Mouse (Mus musculus): ENCODE measurements at regions not wholly inside any gene's neighbourhood (a gene's known extent, or its start where the extent isn't known, plus 50 kb on each side); places are given as distances from the start of the nearest gene placed in this dataset.
"Not testable (repeated sequence)": the region's sequence is repeated elsewhere in the genome, so short reads cannot be mapped to it uniquely, and the experiment has no call there.

- Histone ChIP-seq H3K27ac (ENCODE audit: insufficient read depth, low read length) (peak overlapping the region; percentile 94), H3K4me1 (ENCODE audit: control insufficient read depth, insufficient read depth, low read length) (peaks cover 5% of the 10 kb centered on the region), H3K4me3 (ENCODE audit: insufficient read depth, low read length) (no peak overlapping the region)
- no peak for TF ChIP-seq CTCF (IDR thresholded peaks at IDR 0.05; ENCODE audit: borderline replicate concordance, insufficient read depth, low read length)
- no peak for TF ChIP-seq POLR2A (IDR thresholded peaks at IDR 0.05; ENCODE audit: low read depth, low read length)
Observed at GRCm38 (mm10) chr9:82300046-82300445, 436.6 kb downstream of the Mei4 start.

- Histone ChIP-seq H3K4me3 (ENCODE audit: insufficient read depth, low read length) (no peak overlapping the region), H3K27ac (ENCODE audit: insufficient read depth, low read length) (peak overlapping the region; percentile 100)
- TF ChIP-seq POLR2A (IDR thresholded peaks at IDR 0.05; ENCODE audit: low read depth, low read length) (no peak), CTCF (IDR thresholded peaks at IDR 0.05; ENCODE audit: borderline replicate concordance, insufficient read depth, low read length) (no peak)
Observed at GRCm38 (mm10) chr9:82306285-82306684, 442.8 kb downstream of the Mei4 start.

GRCm38 (mm10) chr9:82312466-82312865 is 449.0 kb downstream of the Mei4 start:
- no peak overlapping the region for H3K4me3 ChIP-seq (ENCODE audit: insufficient read depth, low read length)
- peaks cover 6% of the 10 kb centered on the region; the same call in 1 of the 2 replicates for H3K4me1 ChIP-seq (ENCODE audit: control insufficient read depth, insufficient read depth, low read length)
- no peak overlapping the region for H3K27ac ChIP-seq (ENCODE audit: insufficient read depth, low read length)
- TF ChIP-seq POLR2A (IDR thresholded peaks at IDR 0.05; ENCODE audit: low read depth, low read length) (no peak), CTCF (IDR thresholded peaks at IDR 0.05; ENCODE audit: borderline replicate concordance, insufficient read depth, low read length) (no peak)

More at GRCm38 (mm10) chr9:82306285-82306684, 442.8 kb downstream of the Mei4 start:
- H3K4me1 ChIP-seq (ENCODE audit: control insufficient read depth, insufficient read depth, low read length) = peaks cover 11% of the 10 kb centered on the region; the same call in 1 of the 2 replicates

GRCm38 (mm10) chr9:82340452-82340851 is 477.0 kb downstream of the Mei4 start:
- H3K4me3 ChIP-seq (ENCODE audit: insufficient read depth, low read length) = no peak overlapping the region
- no peak for TF ChIP-seq POLR2A (IDR thresholded peaks at IDR 0.05; ENCODE audit: low read depth, low read length)
- TF ChIP-seq CTCF (IDR thresholded peaks at IDR 0.05; ENCODE audit: borderline replicate concordance, insufficient read depth, low read length) = no peak
- no peak overlapping the region for H3K27ac ChIP-seq (ENCODE audit: insufficient read depth, low read length)
- H3K4me1 ChIP-seq (ENCODE audit: control insufficient read depth, insufficient read depth, low read length) = no peaks in the 10 kb centered on the region

GRCm38 (mm10) chr9:82350784-82351183 is 478.6 kb upstream of the Irak1bp1 start:
- not testable (repeated sequence) for H3K4me1 ChIP-seq (ENCODE audit: control insufficient read depth, insufficient read depth, low read length); H3K4me3 ChIP-seq (ENCODE audit: insufficient read depth, low read length)
- peak overlapping the region; percentile 40 for H3K27ac ChIP-seq (ENCODE audit: insufficient read depth, low read length)

- Histone ChIP-seq H3K27ac (ENCODE audit: insufficient read depth, low read length) (no peak overlapping the region), H3K4me1 (ENCODE audit: control insufficient read depth, insufficient read depth, low read length) (no peaks in the 10 kb centered on the region), H3K4me3 (ENCODE audit: insufficient read depth, low read length) (no peak overlapping the region)
- TF ChIP-seq POLR2A (IDR thresholded peaks at IDR 0.05; ENCODE audit: low read depth, low read length) = no peak
- TF ChIP-seq CTCF (IDR thresholded peaks at IDR 0.05; ENCODE audit: borderline replicate concordance, insufficient read depth, low read length) = no peak
Observed at GRCm38 (mm10) chr9:82359573-82359972, 469.8 kb upstream of the Irak1bp1 start.

GRCm38 (mm10) chr9:82402355-82402754 is 427.0 kb upstream of the Irak1bp1 start:
- Histone ChIP-seq H3K27ac (ENCODE audit: insufficient read depth, low read length) (no peak overlapping the region), H3K4me3 (ENCODE audit: insufficient read depth, low read length) (no peak overlapping the region), H3K4me1 (ENCODE audit: control insufficient read depth, insufficient read depth, low read length) (no peaks in the 10 kb centered on the region)
- TF ChIP-seq CTCF (IDR thresholded peaks at IDR 0.05; ENCODE audit: borderline replicate concordance, insufficient read depth, low read length) (no peak), POLR2A (IDR thresholded peaks at IDR 0.05; ENCODE audit: low read depth, low read length) (no peak)

- TF ChIP-seq CTCF (IDR thresholded peaks at IDR 0.05; ENCODE audit: borderline replicate concordance, insufficient read depth, low read length) (no peak), POLR2A (IDR thresholded peaks at IDR 0.05; ENCODE audit: low read depth, low read length) (no peak)
- H3K4me1 ChIP-seq (ENCODE audit: control insufficient read depth, insufficient read depth, low read length) = no peaks in the 10 kb centered on the region
- H3K4me3 ChIP-seq (ENCODE audit: insufficient read depth, low read length) = no peak overlapping the region
- no peak overlapping the region for H3K27ac ChIP-seq (ENCODE audit: insufficient read depth, low read length)
Observed at GRCm38 (mm10) chr9:82404010-82404409, 425.3 kb upstream of the Irak1bp1 start.

- Histone ChIP-seq H3K4me1 (ENCODE audit: control insufficient read depth, insufficient read depth, low read length) (no peaks in the 10 kb centered on the region), H3K4me3 (ENCODE audit: insufficient read depth, low read length) (no peak overlapping the region), H3K27ac (ENCODE audit: insufficient read depth, low read length) (no peak overlapping the region)
- TF ChIP-seq POLR2A (IDR thresholded peaks at IDR 0.05; ENCODE audit: low read depth, low read length) (no peak), CTCF (IDR thresholded peaks at IDR 0.05; ENCODE audit: borderline replicate concordance, insufficient read depth, low read length) (no peak)
Observed at GRCm38 (mm10) chr9:82407177-82407576, 422.2 kb upstream of the Irak1bp1 start.

- Histone ChIP-seq H3K4me1 (ENCODE audit: control insufficient read depth, insufficient read depth, low read length) (no peaks in the 10 kb centered on the region), H3K27ac (ENCODE audit: insufficient read depth, low read length) (no peak overlapping the region), H3K4me3 (ENCODE audit: insufficient read depth, low read length) (no peak overlapping the region)
- TF ChIP-seq POLR2A (IDR thresholded peaks at IDR 0.05; ENCODE audit: low read depth, low read length) (no peak), CTCF (IDR thresholded peaks at IDR 0.05; ENCODE audit: borderline replicate concordance, insufficient read depth, low read length) (no peak)
Observed at GRCm38 (mm10) chr9:82408969-82409368, 420.4 kb upstream of the Irak1bp1 start.
